Mouse (Mus musculus) heart, embryonic 16.5 days (tissue): Measurements from ENCODE around the gene Pdxdc1. TPM values are rescaled to one million over a fixed set of nuclear protein-coding genes. Genes with fewer than 3 reads are reported as not detected.

Experiments used
- ATAC-seq: fragments of 200-750 bp; cut with Nextera tagmentation; replicated peaks from 2 replicates; pipeline ENCODE4 v1.8.0; 2017; ENCODE audit warnings: moderate number of reproducible peaks; ENCODE audit not compliant: insufficient read depth, low FRiP score; ENCODE audit errors: extremely low read depth
- H3K27ac ChIP-seq: fragments of 300-500 bp; sonication (generic); 2 replicates; pipeline ENCODE4 v1.5.1; 2014; ENCODE audit warnings: mild to moderate bottlenecking, low read length, control low read depth, moderate library complexity
- H3K27me3 ChIP-seq: fragments of 300-500 bp; sonication (generic); 2 replicates; pipeline ENCODE4 v1.6.1; 2014; ENCODE audit warnings: low read length, mixed read lengths; ENCODE audit not compliant: control insufficient read depth, insufficient read depth
- H3K36me3 ChIP-seq: fragments of 300-500 bp; sonication (generic); 2 replicates; pipeline ENCODE4 v1.6.1; 2014; ENCODE audit not compliant: control insufficient read depth, insufficient read depth
- H3K4me1 ChIP-seq: fragments of 300-500 bp; sonication (generic); 2 replicates; pipeline ENCODE4 v1.6.1; 2014; ENCODE audit warnings: low read length, mixed read lengths; ENCODE audit not compliant: control insufficient read depth, insufficient read depth
- H3K4me2 ChIP-seq: fragments of 300-500 bp; sonication (generic); 2 replicates; pipeline ENCODE4 v1.6.1; 2014; ENCODE audit warnings: low read depth, mild to moderate bottlenecking, control low read depth, low read length
- H3K4me3 ChIP-seq: fragments of 300-500 bp; sonication (generic); 2 replicates; pipeline ENCODE4 v1.5.1; 2014; ENCODE audit warnings: mild to moderate bottlenecking, control low read depth, low read length
- H3K9ac ChIP-seq: fragments of 300-500 bp; sonication (generic); 2 replicates; pipeline ENCODE4 v1.6.1; 2014; ENCODE audit warnings: low read length, control low read depth
- H3K9me3 ChIP-seq: fragments of 300-500 bp; sonication (generic); replicated peaks from 2 replicates; pipeline ENCODE4 v1.6.1; 2016; ENCODE audit warnings: low read length; ENCODE audit not compliant: control insufficient read depth
- WGBS: fragments of 180-500 bp; shearing (Covaris S2); extraction: QIAGEN DNeasy Blood & Tissue Kit; methylation state at CpG from one replicate; pipeline ENCODE4 v1.1.7; 2014; 5-methylcytosine and 5-hydroxymethylcytosine counted together
- polyA plus RNA-seq: library from polyadenylated mRNA; unstranded; fragments of >200 nt; fragmentation: Nextera tagmentation; extraction: Ambion mirVana; gene quantifications from 2 replicates; pipeline ENCODE4 v1.2.1, GENCODE M21; 2015

The Pdxdc1 gene
- polyA plus RNA-seq, 1 experiment from 2014 or later = 58.1 TPM

DNA sequence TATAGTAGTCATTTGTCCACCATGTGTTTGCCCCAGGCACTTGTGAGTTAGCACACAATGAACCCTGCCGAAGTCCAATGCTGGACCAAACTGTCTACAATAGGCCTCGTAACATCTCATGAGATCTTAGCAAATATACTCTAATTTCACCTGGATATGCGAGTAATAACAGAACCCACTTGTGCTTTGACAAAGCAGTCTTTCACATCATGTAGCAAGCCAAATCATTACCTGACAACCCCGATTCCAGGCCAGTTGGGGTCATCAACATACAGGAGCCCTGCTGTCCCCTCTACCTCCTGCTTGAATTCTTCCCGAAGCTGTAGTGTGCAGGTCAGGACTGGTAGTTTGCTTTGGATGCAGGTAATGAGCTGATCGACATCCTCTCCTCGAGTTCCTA lies 62.9 kb downstream of the Pdxdc1 start:
- Histone ChIP-seq H3K4me1 (no peaks in the 10 kb centered on the region; the same call in 1 of the 2 replicates), H3K4me3 (no peak overlapping the region), H3K27ac (no peak overlapping the region), H3K36me3 (peaks cover 61% of the 10 kb centered on the region), H3K9me3 (no peaks in the 10 kb centered on the region), H3K4me2 (no peak overlapping the region), H3K9ac (no peak overlapping the region), H3K27me3 (no peaks in the 10 kb centered on the region)
- 87% methylated on average over 7 of the region's 7 CpGs for WGBS
- ATAC-seq = no peak

DNA sequence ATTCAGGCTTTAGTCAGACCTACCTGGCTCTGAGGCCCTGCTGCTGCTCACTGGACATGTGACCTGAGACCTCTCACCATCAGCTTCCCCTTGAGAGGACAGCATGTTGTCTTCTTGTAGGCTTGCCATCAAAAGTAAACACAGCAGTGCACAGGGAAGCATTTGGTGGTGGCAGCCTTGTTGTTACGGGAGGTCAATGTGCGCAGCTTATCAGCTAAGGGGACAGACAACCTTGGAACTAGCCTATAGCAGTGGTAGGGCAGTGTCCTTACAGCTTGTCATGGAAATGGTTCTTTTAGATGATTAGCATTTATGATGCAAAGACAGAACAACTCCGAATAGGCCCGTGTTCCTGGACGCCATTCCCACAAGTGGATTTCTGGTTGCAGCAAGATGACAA lies 68.5 kb downstream of the Pdxdc1 start:
- no peak for ATAC-seq
- Histone ChIP-seq H3K4me1 (no peaks in the 10 kb centered on the region), H3K4me2 (no peak overlapping the region), H3K9me3 (no peaks in the 10 kb centered on the region), H3K27ac (no peak overlapping the region), H3K4me3 (no peak overlapping the region), H3K27me3 (no peaks in the 10 kb centered on the region), H3K36me3 (peaks cover 76% of the 10 kb centered on the region), H3K9ac (no peak overlapping the region)
- 94% methylated on average over 5 of the region's 5 CpGs for WGBS

DNA sequence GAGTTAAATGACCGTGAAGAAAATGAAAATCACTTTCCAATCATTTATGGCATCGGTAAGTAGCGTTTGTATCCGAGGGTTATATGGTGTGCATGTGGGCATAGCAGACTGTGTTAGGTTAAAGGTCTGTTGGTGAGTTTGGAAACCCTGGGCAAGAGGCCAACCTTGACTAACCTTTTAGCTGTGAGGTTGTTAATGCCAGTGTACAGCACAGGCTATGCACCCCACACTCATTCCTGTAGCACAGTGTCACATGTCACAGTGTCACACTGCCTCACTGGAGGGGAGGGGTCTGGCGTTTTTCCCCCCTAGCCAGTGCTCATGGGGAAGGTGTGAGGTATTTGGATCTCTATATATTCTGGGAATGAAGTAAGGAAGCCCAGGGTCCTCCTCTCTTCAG lies 71.3 kb downstream of the Pdxdc1 start:
- WGBS = 84% methylated on average over 5 of the region's 5 CpGs
- H3K9ac ChIP-seq = no peak overlapping the region
- ATAC-seq = no peak

DNA sequence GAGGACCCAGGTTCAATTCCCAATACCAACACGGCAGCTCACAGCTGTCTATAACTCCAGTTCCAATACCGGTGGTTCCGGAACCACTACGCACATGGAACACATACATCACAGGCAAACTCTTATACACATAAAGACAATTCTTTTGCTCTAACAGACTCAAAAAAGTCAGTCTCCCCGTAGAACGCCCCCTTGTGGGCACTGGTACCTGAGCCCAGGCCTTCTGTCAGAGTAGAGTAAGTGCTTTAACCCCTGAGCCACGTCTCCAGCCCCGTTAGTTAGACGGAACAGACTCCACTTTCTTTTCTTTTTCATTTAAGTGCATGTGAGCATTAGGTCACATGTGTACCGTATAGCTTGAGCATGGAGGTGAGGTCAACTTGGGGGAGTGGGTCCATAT lies 72.5 kb downstream of the Pdxdc1 start:
- H3K36me3 ChIP-seq = peaks cover 58% of the 10 kb centered on the region
- H3K4me3 ChIP-seq = no peak overlapping the region
- H3K27ac ChIP-seq = no peak overlapping the region
- no peak overlapping the region for H3K4me2 ChIP-seq
- peaks cover 5% of the 10 kb centered on the region for H3K4me1 ChIP-seq
- no peaks in the 10 kb centered on the region for H3K9me3 ChIP-seq
- H3K27me3 ChIP-seq = no peaks in the 10 kb centered on the region
- WGBS = 87% methylated on average over 10 of the region's 10 CpGs
- no peak for ATAC-seq
- no peak overlapping the region for H3K9ac ChIP-seq

More for the DNA sequence above, 71.3 kb downstream of the Pdxdc1 start:
- Histone ChIP-seq H3K4me3 (no peak overlapping the region), H3K4me1 (no peaks in the 10 kb centered on the region), H3K36me3 (peaks cover 68% of the 10 kb centered on the region), H3K27me3 (no peaks in the 10 kb centered on the region), H3K9me3 (no peaks in the 10 kb centered on the region), H3K4me2 (no peak overlapping the region), H3K27ac (no peak overlapping the region)

DNA sequence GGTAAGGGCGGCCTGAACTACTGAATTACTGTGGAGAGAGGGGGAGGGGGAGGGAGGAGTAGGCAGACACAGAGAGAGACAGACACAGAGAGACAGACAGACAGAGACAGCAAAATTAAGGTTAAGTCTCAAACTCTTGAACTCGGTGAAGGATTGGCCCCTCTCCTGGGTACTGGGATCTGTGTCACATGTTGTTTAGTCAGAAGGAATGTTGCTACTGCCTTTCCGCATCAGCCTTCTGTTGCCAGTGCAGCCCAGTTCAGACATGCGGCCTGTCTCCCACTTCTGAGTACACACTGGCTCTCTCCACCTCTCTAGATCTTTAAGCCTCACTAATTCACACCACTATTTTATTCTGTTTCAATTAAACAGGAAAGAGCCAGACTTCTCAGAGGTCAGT lies 76.4 kb downstream of the Pdxdc1 start:
- H3K36me3 ChIP-seq = peaks cover 31% of the 10 kb centered on the region
- H3K27me3 ChIP-seq = no peaks in the 10 kb centered on the region
- H3K9me3 ChIP-seq = no peaks in the 10 kb centered on the region
- ATAC-seq = no peak
- H3K9ac ChIP-seq = no peak overlapping the region
- no peak overlapping the region for H3K27ac ChIP-seq
- peaks cover 6% of the 10 kb centered on the region for H3K4me1 ChIP-seq
- no peak overlapping the region for H3K4me3 ChIP-seq
- H3K4me2 ChIP-seq = no peak overlapping the region
- 69% methylated on average over 4 of the region's 4 CpGs for WGBS

DNA sequence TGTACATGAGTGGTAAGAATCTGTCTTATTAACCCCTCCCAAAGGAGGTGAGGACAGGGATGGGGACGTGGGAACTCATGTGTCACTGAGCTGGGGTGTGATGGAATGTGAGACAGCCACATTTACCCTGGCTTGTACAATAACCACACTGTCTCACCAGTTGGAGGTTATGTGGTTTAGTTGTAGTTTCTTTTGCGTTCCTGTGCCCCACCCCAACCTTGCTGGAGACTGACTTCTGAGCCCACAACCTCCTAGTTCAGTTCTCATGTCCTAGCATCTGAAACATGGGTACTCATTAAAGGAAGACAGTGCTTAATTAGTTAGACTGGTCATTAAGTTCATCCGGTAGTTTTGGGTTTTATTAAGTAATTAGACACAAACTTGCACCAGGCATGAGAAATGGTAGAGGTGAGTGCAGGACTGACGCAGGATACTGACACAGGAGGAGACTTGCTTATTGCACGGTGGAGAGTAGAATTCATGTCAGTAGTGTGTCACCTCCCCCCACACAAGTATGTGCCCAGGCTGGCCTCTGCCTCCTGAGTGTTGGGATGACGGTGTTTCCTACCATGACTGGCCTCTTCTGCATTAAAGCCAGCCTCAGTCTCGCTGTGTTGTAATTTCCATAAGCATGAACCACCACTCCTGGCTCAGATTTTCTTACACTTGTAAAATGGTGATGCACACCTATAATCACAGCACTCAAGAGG lies 77.0 kb downstream of the Pdxdc1 start:
- Histone ChIP-seq H3K9ac (no peak overlapping the region), H3K9me3 (no peaks in the 10 kb centered on the region), H3K36me3 (peaks cover 27% of the 10 kb centered on the region), H3K4me3 (no peak overlapping the region), H3K4me1 (peaks cover 6% of the 10 kb centered on the region), H3K27me3 (no peaks in the 10 kb centered on the region), H3K27ac (no peak overlapping the region), H3K4me2 (no peak overlapping the region)
- WGBS = 50% methylated on average over 7 of the region's 7 CpGs
- ATAC-seq = no peak

DNA sequence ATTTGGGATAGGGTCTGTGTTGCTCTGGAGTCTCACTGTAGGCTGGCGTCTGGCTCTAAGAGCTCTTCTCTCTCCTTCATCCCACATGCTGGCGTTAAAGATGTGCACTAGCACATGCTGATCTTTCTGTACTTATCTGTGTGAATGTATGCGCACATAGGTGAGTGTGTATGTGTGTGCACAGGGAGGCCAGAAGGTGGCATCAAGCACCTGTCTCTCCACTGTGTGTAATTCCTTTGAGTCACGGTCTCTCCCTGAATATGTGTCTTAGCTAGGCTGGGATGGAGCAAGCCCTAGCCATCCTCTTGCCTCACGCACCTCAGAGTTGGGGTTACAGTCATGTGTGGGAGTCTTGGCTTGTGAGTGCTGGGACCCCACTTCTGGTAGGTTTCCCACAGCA lies 82.2 kb downstream of the Pdxdc1 start:
- H3K4me3 ChIP-seq = no peak overlapping the region
- WGBS = 97% methylated on average over 5 of the region's 5 CpGs
- H3K4me1 ChIP-seq = peaks cover 15% of the 10 kb centered on the region
- no peaks in the 10 kb centered on the region for H3K27me3 ChIP-seq
- H3K36me3 ChIP-seq = no peaks in the 10 kb centered on the region
- ATAC-seq = no peak
- H3K4me2 ChIP-seq = peak overlapping the region; percentile 87; the same call in 1 of the 2 replicates
- H3K9ac ChIP-seq = no peak overlapping the region
- no peaks in the 10 kb centered on the region for H3K9me3 ChIP-seq
- no peak overlapping the region for H3K27ac ChIP-seq

DNA sequence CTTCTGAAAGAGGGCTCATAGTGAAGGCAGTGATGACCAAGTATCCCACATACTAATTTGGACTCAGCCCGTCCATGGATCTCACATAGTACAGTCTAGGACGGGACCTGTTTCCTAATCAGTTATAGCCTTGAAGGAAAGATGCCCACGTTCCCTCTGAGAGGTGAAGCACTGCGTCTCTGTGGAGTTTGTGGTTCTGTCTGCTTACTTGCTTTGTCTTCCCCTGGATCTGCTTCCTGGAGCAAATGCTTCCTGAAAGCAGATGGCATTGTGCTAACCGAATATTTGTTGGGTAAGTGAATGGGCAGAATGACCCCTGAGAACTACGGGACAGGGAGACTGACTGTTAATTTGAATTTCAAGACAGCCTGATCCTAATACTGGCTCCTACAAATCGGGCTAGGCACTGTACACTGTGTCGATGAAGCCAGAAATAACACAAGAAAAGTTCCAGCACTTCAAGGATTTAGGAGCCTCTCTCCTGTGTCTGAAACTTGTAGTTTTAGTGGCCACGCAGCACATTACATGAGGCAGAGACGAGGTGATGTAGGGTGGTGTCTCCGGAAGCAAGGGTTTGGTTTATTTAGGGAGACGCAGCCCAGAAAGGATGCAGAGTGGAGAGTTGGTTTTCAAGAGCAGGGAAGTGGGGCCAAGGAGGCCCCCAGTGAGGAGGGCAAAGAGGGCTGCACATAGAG lies 83.0 kb downstream of the Pdxdc1 start:
- no peaks in the 10 kb centered on the region for H3K9me3 ChIP-seq
- no peak for ATAC-seq
- no peaks in the 10 kb centered on the region for H3K27me3 ChIP-seq
- H3K36me3 ChIP-seq = no peaks in the 10 kb centered on the region
- peaks cover 11% of the 10 kb centered on the region for H3K4me1 ChIP-seq
- peak overlapping the region; percentile 97 for H3K9ac ChIP-seq
- peak overlapping the region; percentile 73 for H3K4me3 ChIP-seq
- 18% methylated on average over 12 of the region's 12 CpGs for WGBS
- peak overlapping the region; percentile 82 for H3K27ac ChIP-seq
- H3K4me2 ChIP-seq = peak overlapping the region; percentile 87

DNA sequence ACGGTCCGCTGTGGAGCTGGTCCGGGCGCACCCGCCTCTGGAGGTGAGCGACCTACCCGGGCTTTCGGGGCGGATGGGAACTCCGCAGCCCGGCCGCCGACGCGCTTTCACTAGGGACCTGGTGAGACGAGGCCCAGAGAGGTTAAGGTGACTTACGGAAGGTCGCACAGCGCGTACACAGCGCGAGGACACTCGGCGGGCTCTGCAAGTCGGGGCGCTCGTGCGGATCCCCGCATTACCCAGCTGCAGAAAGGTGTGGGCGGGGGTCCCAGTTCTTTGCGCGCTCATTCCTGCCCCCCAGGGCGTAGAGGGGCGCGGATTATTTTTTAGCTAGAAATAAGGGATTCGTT lies 83.6 kb downstream of the Pdxdc1 start:
- H3K27me3 ChIP-seq = no peaks in the 10 kb centered on the region
- peak; percentile 42 for ATAC-seq
- H3K9me3 ChIP-seq = no peaks in the 10 kb centered on the region
- peak overlapping the region; percentile 82 for H3K27ac ChIP-seq
- WGBS = under 1% methylated on average over 36 of the region's 36 CpGs
- peak overlapping the region; percentile 73 for H3K4me3 ChIP-seq
- H3K4me1 ChIP-seq = peaks cover 11% of the 10 kb centered on the region
- H3K36me3 ChIP-seq = peaks cover under 1% of the 10 kb centered on the region; the same call in 1 of the 2 replicates
- H3K9ac ChIP-seq = peak overlapping the region; percentile 97
- peak overlapping the region; percentile 87 for H3K4me2 ChIP-seq
